Mouse (Mus musculus) common myeloid progenitor, adult 5-6 weeks (primary cell): ENCODE data around the gene Eepd1. TPM values are rescaled to one million over a fixed set of nuclear protein-coding genes. Genes with fewer than 3 reads are reported as not detected.

Experiments
- ATAC-seq: replicated peaks from 2 replicates; pipeline ENCODE4 v1.8.0; 2016; ENCODE audit warnings: low read depth, mild to moderate bottlenecking, moderate TSS enrichment, inconsistent platforms; ENCODE audit not compliant: poor library complexity, severe bottlenecking
- total RNA-seq: library from RNA; stranded (forward); fragments of 200-1000, 187-1606 nt; gene quantifications from 2 replicates; pipeline ENCODE4 v1.2.3, GENCODE M21; 2017

Gene Eepd1
- total RNA-seq, 1 experiment from 2014 or later = 4.7 TPM

GRCm38 (mm10) chr9:25526927-25527337, 45.6 kb downstream of the Eepd1 start:
- no peak for ATAC-seq

- ATAC-seq = no peak
Measured at GRCm38 (mm10) chr9:25527359-25528038, 46.2 kb downstream of the Eepd1 start.

GRCm38 (mm10) chr9:25531627-25532026, 50.3 kb downstream of the Eepd1 start:
- no peak for ATAC-seq

- ATAC-seq = 0 out of 2 replicates have a peak, but pooled peaks have one; percentile 39
Measured at GRCm38 (mm10) chr9:25532105-25532504, 50.8 kb downstream of the Eepd1 start.

- ATAC-seq = no peak
Measured at GRCm38 (mm10) chr9:25535487-25535886, 54.1 kb downstream of the Eepd1 start.

GRCm38 (mm10) chr9:25539461-25539860, 58.1 kb downstream of the Eepd1 start:
- peak; percentile 80 for ATAC-seq

GRCm38 (mm10) chr9:25541355-25541754, 60.0 kb downstream of the Eepd1 start:
- ATAC-seq = peak; percentile 75

- ATAC-seq = no peak
Measured at GRCm38 (mm10) chr9:25545212-25545611, 63.9 kb downstream of the Eepd1 start.

GRCm38 (mm10) chr9:25549130-25550060, 68.0 kb downstream of the Eepd1 start:
- peak; percentile 65 for ATAC-seq

GRCm38 (mm10) chr9:25550196-25550595, 68.8 kb downstream of the Eepd1 start:
- no peak for ATAC-seq

GRCm38 (mm10) chr9:25552532-25552931, 71.2 kb downstream of the Eepd1 start:
- ATAC-seq = peak; percentile 41

- no peak for ATAC-seq
Measured at GRCm38 (mm10) chr9:25554246-25554803, 73.0 kb downstream of the Eepd1 start.

GRCm38 (mm10) chr9:25555261-25555660, 73.9 kb downstream of the Eepd1 start:
- ATAC-seq = no peak

GRCm38 (mm10) chr9:25556008-25556407, 74.7 kb downstream of the Eepd1 start:
- no peak for ATAC-seq

GRCm38 (mm10) chr9:25557378-25557777, 76.0 kb downstream of the Eepd1 start:
- ATAC-seq = 0 out of 2 replicates have a peak, but pooled peaks have one; percentile 26

- peak; percentile 56 for ATAC-seq
Measured at GRCm38 (mm10) chr9:25558834-25559233, 77.5 kb downstream of the Eepd1 start.

- no peak for ATAC-seq
Measured at GRCm38 (mm10) chr9:25560016-25560758, 78.8 kb downstream of the Eepd1 start.

GRCm38 (mm10) chr9:25561143-25561542, 79.8 kb downstream of the Eepd1 start:
- no peak for ATAC-seq

GRCm38 (mm10) chr9:25563806-25564205, 82.5 kb downstream of the Eepd1 start:
- ATAC-seq = no peak

GRCm38 (mm10) chr9:25567071-25567470, 85.7 kb downstream of the Eepd1 start:
- ATAC-seq = no peak
